In genomic region chr6:112929291-112929984, GRCm38 (mm10) we compare ENCODE assay signal across 8 mouse cellular contexts. TPM values are rescaled to one million over a fixed set of nuclear protein-coding genes. Genes with fewer than 3 reads are reported as not detected.
DNase-seq lines count a peak whose midpoint lies in the region; ATAC-seq lines count a peak whose summit lies in the region.

No protein-coding gene starts in this region.

- 0 out of 2 replicates have a peak overlapping the region, but pooled peaks have one; percentile 17 for H3K9ac ChIP-seq in heart, embryonic 11.5 days (ENCODE audit: low read depth, low read length)
- H3K9ac ChIP-seq in liver, embryonic 13.5 days = no peak overlapping the region

- no peak overlapping the region for H3K27ac ChIP-seq in heart, embryonic 11.5 days (ENCODE audit: low read depth, low read length)
- H3K27ac ChIP-seq in liver, embryonic 13.5 days = no peak overlapping the region

- DNase-seq in heart, adult 8-10 months (ENCODE audit: low spot score) = no peak
- DNase-seq in right cerebral cortex, adult 2 months (ENCODE audit: low spot score in 2 of 2) = peak; percentile 58 to 73
- no peak for DNase-seq in right cerebral cortex, postnatal 14 days
- no peak for DNase-seq in liver, embryonic 13.5 days
- DNase-seq in telencephalon, adult 2 months (ENCODE audit: low read depth, low spot score) = peak; percentile 71
- no peak for DNase-seq in cerebellum, adult 11-12 months
- no peak for DNase-seq in cerebellum, postnatal 25 days

- H3K4me1 ChIP-seq in heart, embryonic 11.5 days (ENCODE audit: control insufficient read depth, insufficient read depth, low read length) = no peaks in the 10 kb centered on the region
- peaks cover 11% of the 10 kb centered on the region for H3K4me1 ChIP-seq in liver, embryonic 13.5 days (replicated peaks)

- WGBS in heart, embryonic 11.5 days (ENCODE audit: insufficient replicate concordance) = 78% methylated on average over 6 of the region's 6 CpGs
- WGBS in liver, embryonic 13.5 days (ENCODE audit: insufficient replicate concordance) = 64% methylated on average over 6 of the region's 6 CpGs

- no peak for ATAC-seq in heart, embryonic 11.5 days (replicated peaks; ENCODE audit: insufficient number of reproducible peaks, low FRiP score, low TSS enrichment)
- ATAC-seq in liver, embryonic 13.5 days (ENCODE audit: low read depth) = peak; percentile 57

- H3K9me3 ChIP-seq in heart, embryonic 11.5 days (replicated peaks; ENCODE audit: control insufficient read depth, low read length) = no peaks in the 10 kb centered on the region
- H3K9me3 ChIP-seq in liver, embryonic 13.5 days (replicated peaks) = no peaks in the 10 kb centered on the region

- no peaks in the 10 kb centered on the region for H3K36me3 ChIP-seq in heart, embryonic 11.5 days (ENCODE audit: control insufficient read depth, insufficient read depth, low read length)
- H3K36me3 ChIP-seq in liver, embryonic 13.5 days = no peaks in the 10 kb centered on the region

- H3K4me3 ChIP-seq in heart, embryonic 11.5 days (ENCODE audit: low read depth, low read length) = no peak overlapping the region
- H3K4me3 ChIP-seq in liver, embryonic 13.5 days (replicated peaks) = no peak overlapping the region

- no peaks in the 10 kb centered on the region; the same call in 1 of the 2 replicates for H3K27me3 ChIP-seq in heart, embryonic 11.5 days (ENCODE audit: control insufficient read depth, insufficient read depth, low read length)
- no peaks in the 10 kb centered on the region for H3K27me3 ChIP-seq in liver, embryonic 13.5 days

- peak overlapping the region; percentile 34 for H3K4me2 ChIP-seq in heart, embryonic 11.5 days
- peak overlapping the region; percentile 31 for H3K4me2 ChIP-seq in liver, embryonic 13.5 days

RNA-seq across cellular contexts. Expression of gene Srgap3, which starts 17.6 kb away (rescaled TPM):
- polyA plus RNA-seq in heart, embryonic 11.5 days (2014; fragmentation: Nextera tagmentation; extraction: Ambion mirVana) = 0.77 and 1.2 TPM in 2 replicates
- total RNA-seq in heart, adult 8-10 months (2022) = under 1 TPM; 0.65 to 0.90 (median 0.77) TPM
- 0.33 and 0.39 TPM in 2 replicates for polyA plus RNA-seq in liver, embryonic 13.5 days (2015; fragmentation: Nextera tagmentation; extraction: Ambion mirVana)

Comparison
In these comparisons a context has a peak if more than half of its experiments do, and no peak if none do; other contexts are left out.
1. DNase-seq: peak in right cerebral cortex, adult 2 months (2 of 2) and telencephalon, adult 2 months (single experiment); none in heart, adult 8-10 months (single experiment), right cerebral cortex, postnatal 14 days (single experiment), liver, embryonic 13.5 days (single experiment), cerebellum, adult 11-12 months (single experiment) and cerebellum, postnatal 25 days (0 of 2).